Mouse (Mus musculus) hematopoietic multipotent progenitor cell, adult 10-12 weeks (in vitro differentiated cells): ENCODE results near the gene Nxf3. TPM values are rescaled to one million over a fixed set of nuclear protein-coding genes. Genes with fewer than 3 reads are reported as not detected.

Experiments
- polyA plus RNA-seq: library from polyadenylated mRNA; stranded (reverse); fragments of >175 nt; gene quantifications from 2 replicates; pipeline ENCODE4 v1.2.3, GENCODE M21; 2012; ENCODE audit warnings: low replicate concordance

Nxf3 gene
- not detected in 2 replicates for polyA plus RNA-seq

GRCm38 (mm10) chrX:136085155-136085554 is at the start of gene Nxf3:
Gene Nxf3, minus strand, starts transcription at chrX:136085255.

GRCm38 (mm10) chrX:136068020-136068419 is 17.0 kb downstream of the Nxf3 start, which contains the start of gene Bex2:
Gene Bex2, minus strand, starts transcription at chrX:136068236.

GRCm38 (mm10) chrX:136032799-136033763 is 52.0 kb downstream of the Nxf3 start, which contains the start of gene Arxes1:
Gene Arxes1, plus strand, starts transcription at chrX:136033367.

Other genes starting within 250 kb of the Nxf3 start
- gene Gprasp2, start 246.2 kb downstream of the Nxf3 start, polyA plus RNA-seq, result 0.99 and 2.6 TPM in 2 replicates
- 1.3 and 1.8 TPM in 2 replicates for gene Arxes2, start 91.4 kb downstream of the Nxf3 start, polyA plus RNA-seq
- not detected in 2 replicates for gene Arxes1, start 51.9 kb downstream of the Nxf3 start, polyA plus RNA-seq
- gene Bex2, start 17.0 kb downstream of the Nxf3 start, polyA plus RNA-seq, result 0.54 and 0.74 TPM in 2 replicates
- 0.36 and 3.0 TPM in 2 replicates for gene Bex4, start 53.7 kb upstream of the Nxf3 start, polyA plus RNA-seq
- gene Tceal8, start 87.1 kb upstream of the Nxf3 start, polyA plus RNA-seq, result 0.14 and 4.2 TPM in 2 replicates
- gene Tceal5, start 118.6 kb upstream of the Nxf3 start, polyA plus RNA-seq, result 0.28 TPM in 1 of 2 replicates, not detected in the other
- not detected in 2 replicates for gene Tceal7, start 129.5 kb upstream of the Nxf3 start, polyA plus RNA-seq
- gene Bex1, start 130.3 kb upstream of the Nxf3 start, polyA plus RNA-seq, result 0.41 and 0.52 TPM in 2 replicates
- 17.3 and 33.5 TPM in 2 replicates for gene Tceal9, start 159.8 kb upstream of the Nxf3 start, polyA plus RNA-seq
- gene Bex3, start 185.0 kb upstream of the Nxf3 start, polyA plus RNA-seq, result 68.8 and 86.7 TPM in 2 replicates